Mouse (Mus musculus): ENCODE data around the gene Ndufa12.

DNA sequence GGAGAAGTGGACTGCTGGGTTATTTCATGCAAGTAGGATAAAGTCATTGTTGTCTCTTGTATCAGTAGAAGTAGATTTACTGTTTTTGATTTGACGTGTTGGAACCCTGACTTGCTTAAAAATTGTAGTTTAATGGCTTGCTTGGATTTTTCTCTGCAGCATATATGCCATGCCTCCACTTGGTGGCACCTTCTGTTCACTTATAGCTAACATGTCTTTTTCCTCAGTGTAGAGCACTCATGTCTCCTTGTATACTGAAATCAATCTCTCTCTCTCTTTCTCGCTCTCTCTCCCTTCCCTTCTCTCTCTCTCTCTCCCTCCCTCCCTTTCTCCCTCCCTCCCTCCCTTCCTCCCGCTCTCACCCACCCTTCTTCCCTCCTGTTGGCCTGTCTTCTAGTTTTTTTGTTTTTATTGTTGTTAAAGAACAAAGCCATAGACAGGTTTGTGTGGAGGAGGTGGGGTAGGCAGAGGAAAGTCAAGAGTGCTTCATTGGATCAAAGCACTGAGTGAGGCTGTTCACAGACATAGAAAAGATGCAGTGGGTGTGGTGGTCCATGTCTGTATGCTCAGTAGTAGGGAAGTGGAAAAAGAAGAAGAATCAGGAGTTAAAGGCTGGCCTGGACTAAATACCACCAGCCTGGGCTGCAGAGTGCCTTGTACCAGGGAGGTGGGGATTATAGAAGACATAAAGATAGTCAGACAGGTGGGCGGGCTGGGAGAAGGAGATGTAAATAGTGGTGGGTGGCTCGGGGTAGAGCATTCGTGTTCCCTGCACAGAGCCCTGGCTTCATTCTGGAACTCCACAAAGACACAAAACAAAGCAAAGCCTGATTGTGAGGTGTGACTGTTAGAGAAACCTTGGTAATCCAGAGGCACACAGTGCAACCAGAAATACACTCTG, 12.4 kb downstream of the Ndufa12 start:
- TF ChIP-seq CTCF (IDR thresholded peaks at IDR 0.05; ENCODE audit: low read depth) (peak; percentile 45), EP300 (IDR thresholded peaks at IDR 0.05; ENCODE audit: low read depth) (no peak)

All from heart, postnatal 0 days (tissue).